Mouse (Mus musculus): Measurements from ENCODE around the gene Gabrq.

Gabrq gene

GRCm38 (mm10) chrX:72824776-72825588, at the start of gene Gabrq:
Gabrq (plus strand) TSS chrX:72825178.
- DNase-seq (ENCODE audit: low read depth, low spot score): no peak

- DNase-seq (ENCODE audit: low read depth, low spot score): no peak
Measured at GRCm38 (mm10) chrX:72788773-72789557, 36.0 kb upstream of the Gabrq start.

GRCm38 (mm10) chrX:72789558-72789871, 35.5 kb upstream of the Gabrq start:
- no peak for DNase-seq (ENCODE audit: low read depth, low spot score)

GRCm38 (mm10) chrX:72819594-72819993, 5.4 kb upstream of the Gabrq start:
- DNase-seq (ENCODE audit: low read depth, low spot score): peak; percentile 24

- DNase-seq (ENCODE audit: low read depth, low spot score): no peak
Measured at GRCm38 (mm10) chrX:72823310-72823709, 1.7 kb upstream of the Gabrq start.

GRCm38 (mm10) chrX:72825589-72825905, 569 bp downstream of the Gabrq start:
- no peak for DNase-seq (ENCODE audit: low read depth, low spot score)
